Mouse (Mus musculus): ENCODE measurements at regions not wholly inside any gene's neighbourhood (a gene's known extent, or its start where the extent isn't known, plus 50 kb on each side); places are given as distances from the start of the nearest gene placed in this dataset.
A peak's percentile ranks its signal among the peaks of the same experiment; 100 is the strongest.
"Not testable (repeated sequence)": the region's sequence is repeated elsewhere in the genome, so short reads cannot be mapped to it uniquely, and the experiment has no call there.

GRCm38 (mm10) chr13:4858341-4858740 lies 249.4 kb upstream of the Akr1e1 start:
- no peak for DNase-seq

DNA sequence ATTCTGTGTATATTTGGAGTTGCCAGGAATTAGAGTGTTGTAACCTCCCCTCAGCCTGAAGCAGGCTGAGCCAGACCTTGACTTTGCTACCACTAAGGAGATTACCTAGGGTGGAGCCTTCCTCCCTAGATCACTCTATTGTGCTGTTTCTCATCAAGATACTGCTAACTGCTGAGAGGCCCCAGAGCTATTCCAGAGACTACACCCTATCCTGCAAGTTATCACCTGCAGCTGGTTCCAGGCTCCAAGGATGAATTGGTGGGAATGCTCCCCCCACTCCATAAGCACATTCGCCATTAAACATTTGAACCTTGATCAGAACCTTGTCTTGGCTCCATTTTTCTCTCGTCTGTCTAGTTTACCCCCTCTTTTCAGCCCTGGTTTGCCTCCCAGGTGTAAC lies 230.5 kb upstream of the Akr1e1 start:
- DNase-seq = not testable (repeated sequence)

GRCm38 (mm10) chr13:4826756-4827155 lies 217.8 kb upstream of the Akr1e1 start:
- DNase-seq = no peak

GRCm38 (mm10) chr13:4825749-4826148 lies 216.8 kb upstream of the Akr1e1 start:
- not testable (repeated sequence) for DNase-seq

GRCm38 (mm10) chr13:4806876-4807275 lies 197.9 kb upstream of the Akr1e1 start:
- DNase-seq = no peak

DNA sequence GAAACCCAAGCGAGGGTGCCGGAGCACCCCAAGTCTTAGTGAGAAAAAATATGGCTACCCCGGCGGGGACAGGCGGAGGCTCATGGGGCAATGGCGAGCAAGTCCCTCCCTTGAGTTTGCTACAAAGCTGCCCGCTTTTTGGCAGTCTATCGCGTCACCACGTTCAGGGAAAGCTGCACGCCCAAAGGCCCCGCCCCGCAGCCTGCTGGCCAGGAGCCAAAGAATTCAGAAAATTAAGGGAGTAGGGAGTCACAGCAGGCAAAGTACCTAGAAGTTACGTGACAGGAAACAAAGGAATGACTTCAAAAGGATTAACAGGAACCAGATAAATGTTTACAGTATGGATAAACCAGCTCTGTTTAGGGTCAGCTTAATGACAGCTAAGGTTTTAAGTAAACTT lies 191.7 kb upstream of the Akr1e1 start:
- DNase-seq = no peak

DNA sequence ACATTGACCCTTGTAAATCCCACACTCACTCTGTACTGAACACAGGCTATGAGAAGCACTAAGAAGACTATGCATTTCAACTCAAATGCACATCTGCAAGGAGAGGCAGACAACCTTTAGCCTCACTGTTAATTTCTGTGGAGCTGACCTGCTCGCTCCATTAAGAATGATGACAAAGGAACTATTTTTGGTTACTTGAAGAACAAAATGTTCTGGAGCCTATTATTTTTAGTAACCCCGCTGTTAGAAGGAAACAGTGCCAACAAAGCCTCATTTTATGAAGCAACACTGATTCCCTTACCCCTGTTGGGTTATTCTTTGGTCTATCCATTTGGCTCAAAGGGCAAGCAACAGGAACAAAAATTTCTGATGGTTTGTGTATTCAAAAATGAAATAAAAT lies 182.2 kb upstream of the Akr1e1 start:
- DNase-seq = no peak

- DNase-seq = no peak
These were observed 181.4 kb upstream of the Akr1e1 start for GRCm38 (mm10) chr13:4790414-4790813.

GRCm38 (mm10) chr13:4783290-4783689 lies 174.3 kb upstream of the Akr1e1 start:
- no peak for DNase-seq

DNA sequence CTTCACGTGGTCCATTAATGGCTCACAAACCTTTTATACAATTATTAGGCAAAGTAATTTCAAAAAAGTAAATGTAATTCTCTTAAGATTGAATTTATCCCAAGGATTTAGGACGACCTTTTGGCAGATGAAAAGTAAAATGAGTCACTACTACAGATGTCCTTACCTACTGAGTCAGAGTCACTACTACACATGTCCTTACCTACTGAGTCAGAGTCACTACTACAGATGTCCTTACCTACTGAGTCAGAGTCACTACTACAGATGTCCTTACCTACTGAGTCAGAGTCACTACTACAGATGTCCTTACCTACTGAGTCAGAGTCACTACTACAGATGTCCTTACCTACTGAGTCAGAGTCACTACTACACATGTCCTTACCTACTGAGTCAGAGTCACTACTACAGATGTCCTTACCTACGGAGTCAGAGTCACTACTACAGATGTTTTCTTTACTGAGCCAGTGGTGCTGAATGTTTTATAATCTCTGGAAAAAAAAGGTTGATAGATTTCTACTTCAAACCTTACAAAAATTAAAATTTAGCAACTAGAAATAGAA lies 169.4 kb upstream of the Akr1e1 start:
- not testable (repeated sequence) for DNase-seq

GRCm38 (mm10) chr13:4776855-4777254 lies 167.9 kb upstream of the Akr1e1 start:
- DNase-seq = peak; percentile 26

- DNase-seq = no peak
These were observed 163.3 kb upstream of the Akr1e1 start for GRCm38 (mm10) chr13:4772324-4772723.

DNA sequence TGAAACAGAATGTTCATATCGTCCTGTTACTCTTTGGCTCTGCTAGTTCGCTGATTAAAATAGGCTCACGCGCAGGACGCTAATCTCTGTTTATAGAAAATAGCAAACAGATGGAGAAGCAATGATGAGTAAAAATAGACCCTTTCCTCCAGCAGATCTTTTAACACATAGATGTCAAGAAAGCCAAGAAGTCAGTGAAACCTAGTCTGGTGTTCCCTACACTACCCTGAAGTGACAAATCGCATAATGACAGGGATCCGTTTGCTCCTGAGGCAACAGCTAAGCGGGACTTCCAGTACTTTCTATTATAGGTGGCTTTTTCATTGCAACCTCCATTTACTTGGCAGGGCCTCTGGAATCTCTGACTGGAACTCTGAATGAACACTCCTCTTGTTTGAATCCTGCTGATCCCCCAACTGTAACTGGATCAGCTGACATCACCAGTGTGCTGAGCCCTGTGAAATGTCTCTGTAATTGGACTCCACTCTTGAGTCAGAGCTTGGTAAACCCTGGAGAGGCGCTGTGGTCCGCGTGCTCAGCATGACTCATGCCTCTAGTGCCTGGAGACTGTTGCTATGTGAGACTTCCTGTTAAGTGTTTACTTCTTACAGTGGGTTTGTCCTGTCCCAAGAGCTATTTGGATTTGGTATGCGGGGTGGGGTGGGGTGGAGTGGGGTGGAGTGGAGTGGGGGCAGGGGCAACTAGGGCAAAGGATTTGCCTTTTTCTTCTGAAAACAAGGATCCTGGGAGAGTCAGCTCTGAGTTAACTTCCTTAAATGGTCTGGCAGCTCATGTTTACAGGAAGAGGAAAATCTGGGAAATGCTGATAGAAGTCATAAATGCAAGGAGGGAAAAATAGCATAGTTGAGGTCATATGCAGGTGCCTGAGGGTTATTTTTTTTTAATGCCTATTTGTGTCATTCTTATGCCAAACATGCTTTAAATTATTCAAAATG lies 162.4 kb upstream of the Akr1e1 start:
- peak; percentile 84 for DNase-seq

DNA sequence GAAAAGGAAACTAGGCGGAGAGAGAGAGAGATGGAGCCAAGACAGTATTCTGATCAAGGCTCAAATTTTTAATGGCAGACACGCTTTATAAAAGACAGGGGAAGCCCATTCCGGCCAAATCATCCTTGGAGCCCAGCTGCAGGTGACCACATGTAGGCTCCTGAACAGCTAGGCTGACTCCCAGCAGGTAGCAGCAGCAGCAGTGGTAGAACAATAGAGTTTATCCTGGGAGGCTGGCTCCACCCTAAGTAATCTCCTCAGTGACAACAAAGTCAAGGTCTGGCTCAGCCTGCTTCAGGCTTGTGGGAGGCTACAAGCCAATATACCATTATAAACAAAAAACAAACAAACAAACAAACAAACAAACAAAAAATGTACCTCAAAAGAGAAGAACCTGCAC lies 151.0 kb upstream of the Akr1e1 start:
- no peak for DNase-seq

GRCm38 (mm10) chr13:4756529-4756928 lies 147.6 kb upstream of the Akr1e1 start:
- DNase-seq = no peak

DNA sequence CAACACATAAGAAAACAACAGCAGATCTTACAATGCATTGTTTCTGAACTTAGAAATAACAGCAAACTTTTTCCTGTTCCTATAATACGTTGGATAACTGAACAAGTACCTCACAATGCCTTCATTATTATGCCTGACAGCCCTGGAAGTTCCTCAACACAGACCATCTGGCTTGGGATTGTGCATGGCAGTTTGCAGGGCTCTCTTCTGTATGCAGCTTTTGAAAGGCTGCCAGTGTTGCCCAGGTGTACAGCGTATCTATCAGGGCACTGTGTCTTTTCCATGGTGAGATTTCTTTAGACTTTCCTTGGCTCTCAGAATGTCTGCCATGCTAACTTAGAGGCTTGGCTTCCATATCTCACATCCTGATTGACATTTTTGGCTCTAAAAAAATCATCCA lies 134.0 kb upstream of the Akr1e1 start:
- no peak for DNase-seq

- not testable (repeated sequence) for DNase-seq
These were observed 107.3 kb upstream of the Akr1e1 start for GRCm38 (mm10) chr13:4716299-4716698.

- no peak for DNase-seq
These were observed 105.8 kb upstream of the Akr1e1 start for GRCm38 (mm10) chr13:4714724-4715123.

DNA sequence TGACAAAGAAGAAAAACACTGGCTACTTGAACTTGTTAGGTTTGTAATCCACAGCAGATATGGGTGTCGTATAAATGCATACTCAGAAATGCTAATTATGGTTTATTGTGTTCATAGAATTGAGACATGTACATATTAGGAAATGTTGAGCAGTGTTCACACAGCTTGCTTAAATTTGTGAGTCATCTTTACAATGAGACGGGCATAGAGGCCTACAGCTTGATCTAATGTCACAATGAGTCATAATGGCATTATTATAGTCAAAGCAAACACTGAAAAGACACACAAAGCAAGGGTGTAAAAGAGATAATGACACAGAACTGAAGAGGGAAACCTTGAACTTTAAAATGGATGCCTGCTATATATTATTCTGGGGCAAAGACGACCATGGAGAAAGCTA lies 103.7 kb upstream of the Akr1e1 start:
- DNase-seq = no peak

DNA sequence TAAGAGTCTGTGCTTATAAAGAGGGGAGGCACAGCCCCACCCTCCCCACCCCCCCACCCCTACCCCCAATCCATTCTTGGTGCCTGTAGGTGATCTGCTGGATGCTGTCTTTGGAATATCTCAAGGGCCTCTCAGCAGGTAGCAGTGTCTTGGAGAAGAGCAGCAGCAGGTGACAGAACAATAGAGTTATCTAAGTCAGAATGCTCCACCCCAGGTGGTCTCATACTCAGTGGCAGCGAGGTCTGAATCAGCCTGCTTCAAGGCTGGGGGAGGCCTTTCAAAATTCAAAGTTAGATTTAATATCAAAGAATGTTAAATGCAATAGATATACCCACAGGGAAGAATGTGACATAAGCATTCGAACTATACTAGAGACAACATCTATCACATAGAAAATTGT lies 90.6 kb upstream of the Akr1e1 start:
- DNase-seq = not testable (repeated sequence)

GRCm38 (mm10) chr13:4666375-4667140 lies 57.6 kb upstream of the Akr1e1 start:
- DNase-seq = peak; percentile 47

- DNase-seq = no peak
These were observed 54.4 kb upstream of the Akr1e1 start for GRCm38 (mm10) chr13:4663390-4663789.

GRCm38 (mm10) chr13:4662336-4663101 lies 53.5 kb upstream of the Akr1e1 start:
- peak; percentile 64 for DNase-seq

All from right cerebral cortex, adult 18-20 months (tissue).